Mouse (Mus musculus): ENCODE data around the gene 5330417C22Rik.

The 5330417C22Rik gene

DNA sequence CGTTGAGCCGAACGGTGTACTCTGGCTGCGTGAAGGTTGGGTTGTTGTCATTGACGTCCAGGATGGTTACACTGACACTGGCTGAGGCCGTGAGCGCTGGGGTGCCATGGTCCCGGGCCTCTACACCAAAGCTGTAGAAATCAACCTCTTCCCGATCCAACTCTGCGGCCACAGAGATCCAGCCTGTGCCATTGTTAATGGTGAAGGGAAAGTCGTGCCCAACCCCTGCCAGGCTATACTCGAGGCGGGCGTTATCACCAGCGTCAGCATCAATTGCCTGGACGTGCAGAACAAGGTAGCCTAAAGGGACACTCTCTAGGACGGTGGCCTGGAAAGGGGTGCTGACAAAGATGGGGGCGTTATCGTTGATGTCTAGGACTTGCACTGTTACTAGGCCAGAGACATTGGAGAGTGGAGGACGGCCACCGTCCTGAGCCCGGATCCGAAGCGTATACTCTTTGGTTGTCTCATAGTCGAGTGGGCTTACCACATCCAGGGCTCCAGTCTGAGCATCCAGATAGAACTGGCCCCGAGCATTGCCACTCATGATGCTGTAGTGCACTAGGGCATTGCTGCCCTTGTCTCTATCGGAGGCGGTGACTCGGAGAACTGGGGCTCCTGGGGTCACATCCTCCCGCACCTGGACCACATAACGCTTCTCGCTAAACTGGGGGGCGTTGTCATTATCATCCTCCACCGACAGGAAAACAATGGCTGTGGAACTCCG lies 122.5 kb downstream of the 5330417C22Rik start:
- no peak for DNase-seq (ENCODE audit: low read depth, low spot score)

DNA sequence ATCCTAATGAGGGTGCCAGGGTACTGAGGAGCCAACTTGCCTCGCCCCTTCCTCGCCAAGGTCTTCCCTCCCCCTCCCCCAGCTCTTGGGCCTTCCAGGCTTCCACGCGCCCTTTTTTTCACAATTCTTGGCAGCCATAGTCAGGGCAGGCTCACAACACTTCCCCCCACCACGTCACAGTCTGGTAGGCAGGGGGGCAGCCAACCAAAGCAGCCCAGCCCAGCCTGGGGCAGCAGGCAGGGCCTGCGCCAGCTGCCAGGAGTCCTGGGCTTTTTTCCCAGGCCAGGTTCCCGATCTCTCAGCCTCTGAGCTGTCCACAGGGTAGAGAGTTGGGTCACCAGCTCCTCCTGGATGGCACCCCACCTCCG lies 124.6 kb downstream of the 5330417C22Rik start:
- no peak for DNase-seq (ENCODE audit: low read depth, low spot score)

- no peak for DNase-seq (ENCODE audit: low read depth, low spot score)
Measured at GRCm38 (mm10) chr3:108411026-108411753, 125.1 kb downstream of the 5330417C22Rik start.

GRCm38 (mm10) chr3:108410359-108410714 lies 126.0 kb downstream of the 5330417C22Rik start:
- no peak for DNase-seq (ENCODE audit: low read depth, low spot score)

DNA sequence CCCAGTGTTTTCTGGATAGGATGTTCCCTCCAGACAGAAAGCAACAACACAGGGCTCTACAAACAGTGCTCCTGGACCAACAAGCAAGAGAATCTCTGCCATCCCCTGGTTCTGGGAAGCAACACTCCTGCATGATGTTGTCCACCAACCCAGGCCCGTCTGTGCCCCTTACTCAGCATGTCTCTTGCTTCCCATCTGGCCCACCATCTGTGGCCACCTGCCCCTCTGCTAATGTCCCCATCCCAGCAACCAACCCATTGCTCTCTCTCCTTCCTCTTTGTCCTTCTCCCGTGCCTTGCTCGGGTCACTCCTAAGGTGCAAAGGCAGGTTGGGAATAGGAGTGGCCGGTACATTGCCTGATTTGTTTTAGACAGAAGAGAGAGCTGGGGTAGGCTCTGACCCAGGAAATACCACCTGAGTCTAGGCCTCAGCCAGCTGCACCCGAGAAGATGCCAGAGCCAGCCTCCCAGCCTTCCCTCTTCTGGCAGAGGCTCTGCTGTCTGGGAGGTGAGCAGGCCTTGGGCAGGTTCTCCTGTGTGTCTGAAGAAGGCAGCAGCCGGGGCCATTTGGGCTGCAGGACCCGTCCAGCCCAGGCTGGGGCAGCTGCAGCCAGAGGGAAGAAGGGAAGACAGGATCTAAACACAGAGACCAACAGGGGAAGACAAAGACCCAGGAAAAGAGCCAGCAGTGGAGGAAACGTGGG lies 126.5 kb downstream of the 5330417C22Rik start:
- DNase-seq (ENCODE audit: low read depth, low spot score) = no peak

DNA sequence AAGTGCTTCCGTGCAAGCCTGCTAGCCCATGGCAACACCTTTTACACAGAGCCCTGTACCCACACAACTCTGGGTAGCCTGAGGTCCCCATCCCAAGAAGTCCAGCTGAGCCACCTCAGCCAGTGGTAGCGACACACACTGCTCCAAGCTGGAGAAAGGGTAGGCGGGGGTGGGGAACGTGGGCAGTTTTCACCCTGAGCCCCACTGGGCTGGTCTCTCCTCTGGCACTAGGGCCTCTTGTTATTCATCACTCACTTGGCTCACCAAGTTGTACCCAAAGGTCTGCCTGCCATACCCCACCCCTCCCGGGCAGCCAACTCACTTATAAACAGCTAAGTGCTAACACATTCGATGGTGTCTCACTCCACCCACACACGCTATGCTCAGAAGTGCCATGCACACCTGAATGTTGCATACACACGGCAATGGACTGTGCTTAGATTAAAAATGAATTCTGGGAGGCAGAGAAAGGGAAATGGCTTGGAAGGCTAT lies 127.8 kb downstream of the 5330417C22Rik start:
- DNase-seq (ENCODE audit: low read depth, low spot score) = no peak

DNA sequence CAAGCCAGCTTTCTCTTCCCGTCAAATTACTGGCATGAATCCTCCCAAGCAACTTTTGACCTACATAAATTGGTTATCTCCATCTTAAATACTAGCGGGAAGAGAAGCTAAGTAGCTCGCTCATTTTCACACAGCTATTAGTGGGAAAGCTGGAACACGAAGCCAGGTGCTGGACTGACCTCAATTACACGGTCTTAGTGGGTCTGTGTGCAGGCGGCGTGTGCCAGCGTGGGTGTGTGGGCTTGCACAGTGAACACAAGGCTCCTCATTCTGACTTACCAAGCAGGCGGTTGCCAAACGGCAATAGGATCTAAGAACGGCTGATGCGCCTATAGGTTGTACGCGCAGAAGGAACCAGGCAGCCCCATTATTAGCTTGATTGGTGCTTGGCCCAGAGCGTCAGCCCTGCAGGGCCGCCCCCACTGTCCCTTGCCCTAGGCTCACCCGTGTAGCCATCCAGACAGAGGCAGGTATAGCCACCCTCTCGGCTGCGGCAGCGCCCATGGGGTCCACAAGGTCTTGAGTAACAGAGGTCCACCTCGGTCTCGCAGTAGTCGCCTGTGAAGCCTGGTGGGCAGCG lies 129.9 kb downstream of the 5330417C22Rik start:
- DNase-seq (ENCODE audit: low read depth, low spot score) = no peak

Data from WW6 (cell line).